Mouse (Mus musculus) CH12F3 (cell line): ENCODE measurements around the gene Nfkbib.

ENCODE experiments used
- in situ Hi-C: fragments of 300-500 bp; cut with MboI; formaldehyde crosslinking; loops from 2 replicates; pipeline ENCODE4 v1.14.3; 2020; ENCODE audit warnings: low sequenced_read_pairs

Gene Nfkbib

GRCm38 (mm10) chr7:28801451-28801850, 34.1 kb upstream of the Nfkbib start:
- in situ Hi-C loops: no loop called here

- in situ Hi-C loops: no loop called here
Observed at GRCm38 (mm10) chr7:28799994-28800393, 32.7 kb upstream of the Nfkbib start.

- in situ Hi-C loops: no loop called here
Observed at GRCm38 (mm10) chr7:28796562-28796975, 29.3 kb upstream of the Nfkbib start.

- in situ Hi-C loops: no loop called here
Observed at GRCm38 (mm10) chr7:28795832-28796231, 28.5 kb upstream of the Nfkbib start.

GRCm38 (mm10) chr7:28794496-28794895, 27.2 kb upstream of the Nfkbib start:
- in situ Hi-C loops: no loop called here

GRCm38 (mm10) chr7:28793834-28794233, 26.5 kb upstream of the Nfkbib start:
- in situ Hi-C loops: no loop called here

- in situ Hi-C loops: no loop called here
Observed at GRCm38 (mm10) chr7:28792391-28793185, 25.3 kb upstream of the Nfkbib start.

GRCm38 (mm10) chr7:28791706-28792105, 24.4 kb upstream of the Nfkbib start:
- in situ Hi-C loops: no loop called here

GRCm38 (mm10) chr7:28790066-28790806, 22.9 kb upstream of the Nfkbib start:
- in situ Hi-C loops: no loop called here

- in situ Hi-C loops: no loop called here
Observed at GRCm38 (mm10) chr7:28789235-28789634, 21.9 kb upstream of the Nfkbib start.

- in situ Hi-C loops: no loop called here
Observed at GRCm38 (mm10) chr7:28788307-28789195, 21.2 kb upstream of the Nfkbib start, which contains the start of gene Rinl. TSS of gene Rinl (plus strand) at chr7:28788969.

- in situ Hi-C loops: no loop called here
Observed at GRCm38 (mm10) chr7:28787884-28788283, 20.6 kb upstream of the Nfkbib start.

- in situ Hi-C loops: no loop called here
Observed at GRCm38 (mm10) chr7:28785161-28785560, 17.8 kb upstream of the Nfkbib start.

GRCm38 (mm10) chr7:28781261-28781663, 13.9 kb upstream of the Nfkbib start:
- in situ Hi-C loops: no loop called here

GRCm38 (mm10) chr7:28780857-28781256, 13.5 kb upstream of the Nfkbib start:
- in situ Hi-C loops: no loop called here

GRCm38 (mm10) chr7:28780067-28780658, 12.9 kb upstream of the Nfkbib start:
- in situ Hi-C loops: no loop called here

GRCm38 (mm10) chr7:28778825-28779224, 11.5 kb upstream of the Nfkbib start:
- in situ Hi-C loops: no loop called here

GRCm38 (mm10) chr7:28775129-28775528, 7.8 kb upstream of the Nfkbib start:
- in situ Hi-C loops: no loop called here

GRCm38 (mm10) chr7:28774164-28774563, 6.9 kb upstream of the Nfkbib start:
- in situ Hi-C loops: no loop called here

- in situ Hi-C loops: no loop called here
Observed at GRCm38 (mm10) chr7:28773163-28773562, 5.9 kb upstream of the Nfkbib start.

- in situ Hi-C loops: no loop called here
Observed at GRCm38 (mm10) chr7:28771867-28772266, 4.6 kb upstream of the Nfkbib start.
